Mouse (Mus musculus): ENCODE measurements around the gene Cth. TPM values are rescaled to one million over a fixed set of nuclear protein-coding genes. Genes with fewer than 3 reads are reported as not detected.

Cth gene
- 0.36 to 0.83 TPM in 2 of 4 replicates, not detected in the others for total RNA-seq (2023; ENCODE audit: inconsistent age)

GRCm38 (mm10) chr3:157924692-157925328 is at the start of gene Cth:
TSS of gene Cth (minus strand) at chr3:157925077.

DNA sequence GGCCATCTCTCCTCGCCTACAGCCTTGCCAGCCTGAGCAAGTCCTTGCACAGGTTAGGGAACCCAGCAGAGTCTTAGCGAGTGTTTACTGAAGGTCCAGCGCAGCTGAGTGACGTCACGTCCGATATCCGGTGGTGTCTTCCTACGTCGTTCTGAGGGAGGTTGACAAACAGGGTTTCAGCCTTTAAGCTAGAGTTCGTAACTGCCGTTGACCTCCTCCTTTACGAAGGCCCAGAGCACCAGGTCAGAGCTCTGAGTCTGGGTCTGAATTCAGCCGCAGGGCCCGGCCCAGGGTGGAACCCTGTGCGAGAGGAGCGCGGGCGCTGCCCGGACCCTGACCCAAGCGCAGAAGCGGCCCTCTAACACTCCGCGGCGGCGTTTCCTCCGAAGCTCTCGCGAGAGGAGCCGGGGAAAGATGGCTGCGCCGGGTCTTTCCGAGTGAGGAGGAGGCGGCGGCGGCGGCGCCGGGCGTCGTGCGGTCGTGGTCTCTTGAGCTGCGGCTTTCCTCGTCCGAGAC is 22.0 kb upstream of the Cth start, which contains the start of gene Ankrd13c:
Ankrd13c (plus strand) TSS at position 397 of the 516 bp plus-strand sequence.

Other genes starting within 250 kb of the Cth start
- gene Ankrd13c, start 22.2 kb upstream of the Cth start, total RNA-seq (2023; ENCODE audit: inconsistent age), result 77.9 to 94.5 TPM (median 85.4 TPM) in 4 replicates
- 406 to 438 TPM (median 430 TPM) in 4 replicates for gene Srsf11, start 111.6 kb upstream of the Cth start, total RNA-seq (2023; ENCODE audit: inconsistent age)
- 16.9 to 23.0 TPM (median 17.9 TPM) in 4 replicates for gene Lrrc40, start 111.6 kb upstream of the Cth start, total RNA-seq (2023; ENCODE audit: inconsistent age)